Mouse (Mus musculus) intestine, embryonic 14.5 days (tissue): Measurements from ENCODE around the gene Rab7b. TPM values are rescaled to one million over a fixed set of nuclear protein-coding genes. Genes with fewer than 3 reads are reported as not detected.

Experiments used
- ATAC-seq: fragments of 200-750 bp; cut with Nextera tagmentation; replicated peaks from 2 replicates; pipeline ENCODE4 v1.8.0; 2017; ENCODE audit warnings: low read depth, moderate number of reproducible peaks, moderate TSS enrichment, moderate library complexity; ENCODE audit not compliant: low FRiP score, low TSS enrichment
- DNase-seq: peaks from one replicate; pipeline ENCODE4 v3.0.0-alpha.2; 2018; ENCODE audit warnings: low spot score
- H3K27ac ChIP-seq: fragments of 300-500 bp; sonication (generic); 2 replicates; pipeline ENCODE4 v1.5.1; 2014; ENCODE audit warnings: low read depth, mild to moderate bottlenecking, control low read depth
- H3K27me3 ChIP-seq: fragments of 300-500 bp; sonication (generic); replicated peaks from 2 replicates; pipeline ENCODE4 v1.6.1; 2014; ENCODE audit warnings: low read length, control low read depth; ENCODE audit not compliant: control insufficient read depth, insufficient read depth
- H3K36me3 ChIP-seq: fragments of 300-500 bp; sonication (generic); 2 replicates; pipeline ENCODE4 v1.6.1; 2014; ENCODE audit warnings: low read length, control low read depth; ENCODE audit not compliant: control insufficient read depth, insufficient read depth
- H3K4me1 ChIP-seq: fragments of 300-500 bp; sonication (generic); replicated peaks from 2 replicates; pipeline ENCODE4 v1.6.1; 2014; ENCODE audit warnings: low read length, control low read depth, mixed read lengths; ENCODE audit not compliant: control insufficient read depth, insufficient read depth
- H3K4me2 ChIP-seq: fragments of 300-500 bp; sonication (generic); 2 replicates; pipeline ENCODE4 v1.6.1; 2014; ENCODE audit warnings: low read length
- H3K4me3 ChIP-seq: fragments of 300-500 bp; sonication (generic); 2 replicates; pipeline ENCODE4 v1.5.1; 2014; ENCODE audit warnings: low read depth, low read length, control low read depth, mixed read lengths
- H3K9ac ChIP-seq: fragments of 300-500 bp; sonication (generic); 2 replicates; pipeline ENCODE4 v1.6.1; 2014; ENCODE audit warnings: mild to moderate bottlenecking, low read length
- H3K9me3 ChIP-seq: fragments of 300-500 bp; sonication (generic); 2 replicates; pipeline ENCODE4 v1.6.1; 2016; ENCODE audit warnings: low read length, control low read depth; ENCODE audit not compliant: control insufficient read depth
- WGBS: fragments of 180-500 bp; shearing (Covaris S2); extraction: QIAGEN DNeasy Blood & Tissue Kit; methylation state at CpG from one replicate; pipeline ENCODE4 v1.1.7; 2014; 5-methylcytosine and 5-hydroxymethylcytosine counted together
- polyA plus RNA-seq: library from polyadenylated mRNA; unstranded; fragments of >200 nt; fragmentation: Nextera tagmentation; extraction: Ambion mirVana; gene quantifications from 2 replicates; pipeline ENCODE4 v1.2.1, GENCODE M21; 2014

Rab7b gene
- polyA plus RNA-seq, 1 experiment from 2014 or later = 4.3 TPM

GRCm38 (mm10) chr1:131761079-131761831 lies 72.8 kb downstream of the Rab7b start:
- Histone ChIP-seq H3K9me3 (no peaks in the 10 kb centered on the region), H3K4me3 (no peak overlapping the region), H3K9ac (no peak overlapping the region), H3K4me2 (no peak overlapping the region), H3K4me1 (no peaks in the 10 kb centered on the region), H3K36me3 (no peaks in the 10 kb centered on the region), H3K27me3 (no peaks in the 10 kb centered on the region), H3K27ac (no peak overlapping the region)
- WGBS = 77% methylated on average over 13 of the region's 13 CpGs
- ATAC-seq = no peak
- peak; percentile 40 for DNase-seq

- Histone ChIP-seq H3K9me3 (no peaks in the 10 kb centered on the region), H3K36me3 (no peaks in the 10 kb centered on the region), H3K4me1 (no peaks in the 10 kb centered on the region), H3K4me2 (no peak overlapping the region), H3K27me3 (no peaks in the 10 kb centered on the region), H3K4me3 (no peak overlapping the region), H3K9ac (no peak overlapping the region), H3K27ac (no peak overlapping the region)
- 53% methylated on average over 9 of the region's 9 CpGs for WGBS
- no peak for ATAC-seq
- peak; percentile 47 for DNase-seq
Measured at GRCm38 (mm10) chr1:131763683-131764082, 75.2 kb downstream of the Rab7b start.

GRCm38 (mm10) chr1:131764581-131765338 lies 76.3 kb downstream of the Rab7b start:
- Histone ChIP-seq H3K4me1 (no peaks in the 10 kb centered on the region), H3K27ac (no peak overlapping the region), H3K36me3 (no peaks in the 10 kb centered on the region), H3K9ac (no peak overlapping the region), H3K4me2 (no peak overlapping the region), H3K4me3 (no peak overlapping the region), H3K27me3 (no peaks in the 10 kb centered on the region), H3K9me3 (no peaks in the 10 kb centered on the region)
- no peak for ATAC-seq
- DNase-seq = peak; percentile 46
- WGBS = 58% methylated on average over 8 of the region's 8 CpGs

Other genes with a start within 250 kb of the Rab7b start
- gene Srgap2, start 161.3 kb upstream of the Rab7b start, polyA plus RNA-seq = 14.3 and 16.4 TPM in 2 replicates
- gene Fam72a, start 160.8 kb upstream of the Rab7b start, polyA plus RNA-seq = 2.8 and 3.0 TPM in 2 replicates
- gene Avpr1b, start 89.5 kb upstream of the Rab7b start, polyA plus RNA-seq = 0.04 TPM in 1 of 2 replicates, not detected in the other
- 0.38 and 1.0 TPM in 2 replicates for gene Ctse, start 50.4 kb upstream of the Rab7b start, polyA plus RNA-seq
- gene Slc26a9, start 55.3 kb downstream of the Rab7b start, polyA plus RNA-seq = 0.51 and 0.52 TPM in 2 replicates
- gene Pm20d1, start 108.7 kb downstream of the Rab7b start, polyA plus RNA-seq = 0.71 and 1.4 TPM in 2 replicates
- gene Slc41a1, start 138.8 kb downstream of the Rab7b start, polyA plus RNA-seq = 8.4 and 8.9 TPM in 2 replicates
- gene Rab29, start 178.5 kb downstream of the Rab7b start, polyA plus RNA-seq = 17.6 and 18.4 TPM in 2 replicates
- 50.5 and 52.5 TPM in 2 replicates for gene Nucks1, start 221.8 kb downstream of the Rab7b start, polyA plus RNA-seq